Mouse (Mus musculus) embryonic fibroblast, embryonic 13.5 days (primary cell): ENCODE data around the gene Tmem203.
A peak's percentile ranks its signal among the peaks of the same experiment; 100 is the strongest.

Source experiments
- CTCF ChIP-seq: IDR thresholded peaks from 2 replicates; pipeline ENCODE4 v1.5.1; 2011; ENCODE audit warnings: mild to moderate bottlenecking, control low read depth, low read length, moderate library complexity, borderline replicate concordance; ENCODE audit not compliant: insufficient read depth
- POLR2A ChIP-seq: IDR thresholded peaks from 2 replicates; pipeline ENCODE4 v1.6.1; 2011; ENCODE audit warnings: low read depth, mild to moderate bottlenecking, control low read depth, low read length, moderate library complexity

DNA sequence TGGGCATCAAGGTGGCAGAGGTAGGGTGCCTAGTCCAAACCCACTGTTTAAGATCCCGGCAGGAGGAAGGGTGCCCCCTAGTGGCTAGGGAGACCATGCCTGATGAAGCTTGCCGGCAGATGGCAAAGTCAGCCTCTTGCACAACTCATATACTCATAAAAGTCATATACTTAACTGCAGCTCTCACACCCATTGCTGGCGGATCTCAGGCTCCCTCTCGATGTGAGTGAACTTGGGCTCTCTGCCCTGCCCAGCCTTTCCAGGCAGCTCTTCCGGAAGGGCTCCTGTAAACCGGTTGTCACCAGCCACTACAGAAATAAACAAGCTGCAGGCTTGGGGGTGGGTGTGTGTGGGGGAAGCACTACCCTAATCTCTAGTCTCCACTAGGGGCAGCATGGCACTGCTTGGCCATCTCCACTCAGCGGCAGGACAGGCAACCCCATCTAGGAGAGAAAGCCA, 26.8 kb upstream of the Tmem203 start:
- no peak for TF ChIP-seq POLR2A
- TF ChIP-seq CTCF, result peak; percentile 90
